Mouse (Mus musculus) intestine, embryonic 14.5 days (tissue): ENCODE results near the gene Vill. TPM values are rescaled to one million over a fixed set of nuclear protein-coding genes. Genes with fewer than 3 reads are reported as not detected.

ENCODE experiments used
- ATAC-seq: fragments of 200-750 bp; cut with Nextera tagmentation; replicated peaks from 2 replicates; pipeline ENCODE4 v1.8.0; 2017; ENCODE audit warnings: low read depth, moderate number of reproducible peaks, moderate TSS enrichment, moderate library complexity; ENCODE audit not compliant: low FRiP score, low TSS enrichment
- DNase-seq: peaks from one replicate; pipeline ENCODE4 v3.0.0-alpha.2; 2018; ENCODE audit warnings: low spot score
- H3K27ac ChIP-seq: fragments of 300-500 bp; sonication (generic); 2 replicates; pipeline ENCODE4 v1.5.1; 2014; ENCODE audit warnings: low read depth, mild to moderate bottlenecking, control low read depth
- H3K27me3 ChIP-seq: fragments of 300-500 bp; sonication (generic); replicated peaks from 2 replicates; pipeline ENCODE4 v1.6.1; 2014; ENCODE audit warnings: low read length, control low read depth; ENCODE audit not compliant: control insufficient read depth, insufficient read depth
- H3K36me3 ChIP-seq: fragments of 300-500 bp; sonication (generic); 2 replicates; pipeline ENCODE4 v1.6.1; 2014; ENCODE audit warnings: low read length, control low read depth; ENCODE audit not compliant: control insufficient read depth, insufficient read depth
- H3K4me1 ChIP-seq: fragments of 300-500 bp; sonication (generic); replicated peaks from 2 replicates; pipeline ENCODE4 v1.6.1; 2014; ENCODE audit warnings: low read length, control low read depth, mixed read lengths; ENCODE audit not compliant: control insufficient read depth, insufficient read depth
- H3K4me2 ChIP-seq: fragments of 300-500 bp; sonication (generic); 2 replicates; pipeline ENCODE4 v1.6.1; 2014; ENCODE audit warnings: low read length
- H3K4me3 ChIP-seq: fragments of 300-500 bp; sonication (generic); 2 replicates; pipeline ENCODE4 v1.5.1; 2014; ENCODE audit warnings: low read depth, low read length, control low read depth, mixed read lengths
- H3K9ac ChIP-seq: fragments of 300-500 bp; sonication (generic); 2 replicates; pipeline ENCODE4 v1.6.1; 2014; ENCODE audit warnings: mild to moderate bottlenecking, low read length
- H3K9me3 ChIP-seq: fragments of 300-500 bp; sonication (generic); 2 replicates; pipeline ENCODE4 v1.6.1; 2016; ENCODE audit warnings: low read length, control low read depth; ENCODE audit not compliant: control insufficient read depth
- WGBS: fragments of 180-500 bp; shearing (Covaris S2); extraction: QIAGEN DNeasy Blood & Tissue Kit; methylation state at CpG from one replicate; pipeline ENCODE4 v1.1.7; 2014; 5-methylcytosine and 5-hydroxymethylcytosine counted together
- polyA plus RNA-seq: library from polyadenylated mRNA; unstranded; fragments of >200 nt; fragmentation: Nextera tagmentation; extraction: Ambion mirVana; gene quantifications from 2 replicates; pipeline ENCODE4 v1.2.1, GENCODE M21; 2014

Gene Vill
- polyA plus RNA-seq: 26.2 and 27.4 TPM in 2 replicates

- H3K4me2 ChIP-seq: peak within 1 kb of the TSS; percentile 73
- ATAC-seq (peak; percentile 86), DNase-seq (peak; percentile 82)
- peak within 1 kb of the TSS; percentile 61 for H3K9ac ChIP-seq
- no peaks in the 10 kb centered on the region for H3K9me3 ChIP-seq
- peaks cover 14% of the 10 kb centered on the region for H3K4me1 ChIP-seq
- H3K27me3 ChIP-seq: no peaks in the 10 kb centered on the region
- H3K27ac ChIP-seq: no peak within 1 kb of the TSS
- WGBS: 12% methylated on average over 22 of the region's 22 CpGs
- no peaks in the 10 kb centered on the region for H3K36me3 ChIP-seq
- H3K4me3 ChIP-seq: peak within 1 kb of the TSS; percentile 43
These were observed at the start of gene Vill for GRCm38 (mm10) chr9:119052154-119052944. Gene Vill, plus strand, starts transcription at chr9:119052778.

- H3K4me1 ChIP-seq: peaks cover 23% of the 10 kb centered on the region
- ATAC-seq (no peak), DNase-seq (no peak)
- 77% methylated on average over 23 of the region's 23 CpGs for WGBS
- H3K9ac ChIP-seq: no peak overlapping the region
- H3K9me3 ChIP-seq: no peaks in the 10 kb centered on the region
- H3K4me2 ChIP-seq: no peak overlapping the region
- H3K27ac ChIP-seq: no peak overlapping the region
- H3K36me3 ChIP-seq: no peaks in the 10 kb centered on the region
- H3K27me3 ChIP-seq: no peaks in the 10 kb centered on the region
- no peak overlapping the region for H3K4me3 ChIP-seq
These were observed 48.4 kb upstream of the Vill start for GRCm38 (mm10) chr9:119003990-119004702.

GRCm38 (mm10) chr9:119004703-119005076 lies 47.9 kb upstream of the Vill start:
- ATAC-seq (no peak), DNase-seq (no peak)
- no peak overlapping the region for H3K9ac ChIP-seq
- no peak overlapping the region for H3K4me2 ChIP-seq
- WGBS: 80% methylated on average over 16 of the region's 16 CpGs
- H3K27me3 ChIP-seq: no peaks in the 10 kb centered on the region
- peaks cover 23% of the 10 kb centered on the region for H3K4me1 ChIP-seq
- no peak overlapping the region for H3K27ac ChIP-seq
- no peak overlapping the region for H3K4me3 ChIP-seq
- H3K9me3 ChIP-seq: no peaks in the 10 kb centered on the region
- no peaks in the 10 kb centered on the region for H3K36me3 ChIP-seq

GRCm38 (mm10) chr9:119005303-119006029 lies 47.1 kb upstream of the Vill start:
- Histone ChIP-seq H3K4me3 (no peak overlapping the region), H3K9ac (no peak overlapping the region), H3K36me3 (no peaks in the 10 kb centered on the region), H3K27me3 (no peaks in the 10 kb centered on the region), H3K4me1 (peaks cover 23% of the 10 kb centered on the region), H3K4me2 (no peak overlapping the region), H3K9me3 (no peaks in the 10 kb centered on the region), H3K27ac (no peak overlapping the region)
- no peak for ATAC-seq
- 74% methylated on average over 15 of the region's 15 CpGs for WGBS
- no peak for DNase-seq

GRCm38 (mm10) chr9:119007266-119007665 lies 45.3 kb upstream of the Vill start:
- no peak overlapping the region for H3K9ac ChIP-seq

GRCm38 (mm10) chr9:119008871-119009270 lies 43.7 kb upstream of the Vill start:
- WGBS: 63% methylated on average over 7 of the region's 7 CpGs
- H3K27ac ChIP-seq: no peak overlapping the region
- H3K9me3 ChIP-seq: no peaks in the 10 kb centered on the region

More at GRCm38 (mm10) chr9:119007266-119007665, 45.3 kb upstream of the Vill start:
- WGBS: 48% methylated on average over 10 of the region's 10 CpGs
- peaks cover 5% of the 10 kb centered on the region for H3K36me3 ChIP-seq
- DNase-seq (no peak), ATAC-seq (no peak)
- H3K9me3 ChIP-seq: no peaks in the 10 kb centered on the region
- H3K4me1 ChIP-seq: peaks cover 11% of the 10 kb centered on the region; the same call in 1 of the 2 replicates
- no peak overlapping the region for H3K4me3 ChIP-seq
- H3K27ac ChIP-seq: peak overlapping the region; percentile 30; the same call in 1 of the 2 replicates
- no peaks in the 10 kb centered on the region for H3K27me3 ChIP-seq
- no peak overlapping the region for H3K4me2 ChIP-seq

GRCm38 (mm10) chr9:119010156-119010710 lies 42.3 kb upstream of the Vill start:
- peaks cover 7% of the 10 kb centered on the region; the same call in 1 of the 2 replicates for H3K4me1 ChIP-seq
- WGBS: 70% methylated on average over 13 of the region's 13 CpGs
- H3K4me3 ChIP-seq: no peak overlapping the region
- no peak overlapping the region; the same call in 1 of the 2 replicates for H3K27ac ChIP-seq
- no peaks in the 10 kb centered on the region for H3K27me3 ChIP-seq
- ATAC-seq (peak; percentile 66), DNase-seq (no peak)
- H3K36me3 ChIP-seq: peaks cover 31% of the 10 kb centered on the region
- H3K9me3 ChIP-seq: no peaks in the 10 kb centered on the region
- H3K9ac ChIP-seq: no peak overlapping the region
- no peak overlapping the region for H3K4me2 ChIP-seq

More at GRCm38 (mm10) chr9:119008871-119009270, 43.7 kb upstream of the Vill start:
- H3K9ac ChIP-seq: no peak overlapping the region
- no peaks in the 10 kb centered on the region for H3K27me3 ChIP-seq
- H3K4me3 ChIP-seq: no peak overlapping the region
- ATAC-seq: no peak
- peaks cover 11% of the 10 kb centered on the region; the same call in 1 of the 2 replicates for H3K4me1 ChIP-seq
- no peak overlapping the region for H3K4me2 ChIP-seq
- H3K36me3 ChIP-seq: peaks cover 17% of the 10 kb centered on the region
- DNase-seq: no peak
